Mouse (Mus musculus) thymus, adult 2 months (tissue): ENCODE results near the gene Slc12a5.

Source experiments
- CTCF ChIP-seq: fragments of 200-500 bp; IDR thresholded peaks from 2 replicates; pipeline ENCODE4 v1.5.1; 2012; ENCODE audit warnings: mild to moderate bottlenecking, control low read depth, low read length, moderate library complexity, borderline replicate concordance; ENCODE audit not compliant: control insufficient read depth, poor library complexity, insufficient read depth; ENCODE audit errors: extremely low read depth
- POLR2A ChIP-seq: fragments of 200-500 bp; IDR thresholded peaks from 2 replicates; pipeline ENCODE4 v1.6.1; 2012; ENCODE audit warnings: mild to moderate bottlenecking, low read length, control low read depth, moderate library complexity; ENCODE audit not compliant: control insufficient read depth, poor library complexity, insufficient read depth; ENCODE audit errors: extremely low read depth

- TF ChIP-seq POLR2A (no peak), CTCF (peak; percentile 83)
These were observed 1.0 kb downstream of the Slc12a5 start for GRCm38 (mm10) chr2:164961506-164962182.
